Mouse (Mus musculus) liver, embryonic 14.5 days (tissue): Measurements from ENCODE around the gene Kif26b. TPM values are rescaled to one million over a fixed set of nuclear protein-coding genes. Genes with fewer than 3 reads are reported as not detected.

Experiments used
- ATAC-seq: fragments of 200-750 bp; cut with Nextera tagmentation; 2 replicates; pipeline ENCODE4 v1.8.0; 2017; ENCODE audit warnings: moderate number of reproducible peaks, mild to moderate bottlenecking, moderate library complexity; ENCODE audit not compliant: insufficient read depth
- DNase-seq, 3 experiments: peaks; one replicate each; pipeline ENCODE4 v3.0.0-alpha.2; 2012 to 2013; ENCODE audit warnings: low read depth in 3 of 3, low spot score in 3 of 3
- H3K27ac ChIP-seq: fragments of 300-500 bp; sonication (generic); 2 replicates; pipeline ENCODE4 v1.5.1; 2014; ENCODE audit warnings: moderate library complexity, mild to moderate bottlenecking, control low read depth, inconsistent platforms
- H3K27me3 ChIP-seq: fragments of 300-500 bp; sonication (generic); 2 replicates; pipeline ENCODE4 v1.6.1; 2014; ENCODE audit warnings: mild to moderate bottlenecking, low read length, moderate library complexity; ENCODE audit not compliant: control insufficient read depth, insufficient read depth
- H3K36me3 ChIP-seq: fragments of 300-500 bp; sonication (generic); replicated peaks from 2 replicates; pipeline ENCODE4 v1.6.1; 2014; ENCODE audit warnings: low read depth; ENCODE audit not compliant: control insufficient read depth, insufficient read depth
- H3K4me1 ChIP-seq, 2 experiments: fragments of 200-500 bp in 1 of 2; fragments of 300-500 bp in 1 of 2; sonication (generic) in 1 of 2; replicated peaks; 2 replicates each; pipeline ENCODE4 v1.6.1; 2012 to 2014; ENCODE audit warnings: antibody characterized with exemption in 1 of 2, inconsistent platforms in 1 of 2, low read length in 1 of 2; ENCODE audit not compliant: control insufficient read depth in 2 of 2, insufficient read depth in 2 of 2
- H3K4me2 ChIP-seq: fragments of 300-500 bp; sonication (generic); 2 replicates; pipeline ENCODE4 v1.6.1; 2014; ENCODE audit warnings: low read depth, mild to moderate bottlenecking, control low read depth, moderate library complexity
- H3K4me3 ChIP-seq, 2 experiments: fragments of 200-500 bp in 1 of 2; fragments of 300-500 bp in 1 of 2; sonication (generic) in 1 of 2; 2 replicates each; pipeline ENCODE4 v1.5.1; 2012 to 2014; ENCODE audit warnings: low read depth in 2 of 2, low read length in 2 of 2, mild to moderate bottlenecking in 2 of 2, control low read depth in 1 of 2, inconsistent platforms in 1 of 2, moderate library complexity in 1 of 2; ENCODE audit not compliant: insufficient read depth in 1 of 2
- H3K9ac ChIP-seq: fragments of 300-500 bp; sonication (generic); replicated peaks from 2 replicates; pipeline ENCODE4 v1.6.1; 2014; ENCODE audit warnings: mild to moderate bottlenecking, control low read depth, moderate library complexity
- H3K9me3 ChIP-seq: fragments of 300-500 bp; sonication (generic); 2 replicates; pipeline ENCODE4 v1.6.1; 2016; ENCODE audit warnings: low read length, mixed read lengths; ENCODE audit not compliant: control insufficient read depth
- CTCF ChIP-seq: IDR thresholded peaks from 2 replicates; pipeline ENCODE4 v1.5.1; 2016; ENCODE audit warnings: antibody characterized with exemption, low read depth, control low read depth
- EP300 ChIP-seq: IDR thresholded peaks from 2 replicates; pipeline ENCODE4 v1.6.1; 2016; ENCODE audit warnings: antibody characterized with exemption, low read depth
- WGBS: fragments of 180-500 bp; shearing (Covaris S2); extraction: QIAGEN DNeasy Blood & Tissue Kit; methylation state at CpG from one replicate; pipeline ENCODE4 v1.1.7; 2014; ENCODE audit not compliant: insufficient replicate concordance; 5-methylcytosine and 5-hydroxymethylcytosine counted together
- polyA plus RNA-seq, 2 experiments: library from polyadenylated mRNA; depleted of rRNA in 1 of 2; stranded (reverse) in 1 of 2; unstranded in 1 of 2; fragments of >200 nt; fragmentation: Nextera tagmentation in 1 of 2; extraction: Ambion mirVana in 1 of 2; gene quantifications; 2 replicates each; pipeline versions ENCODE4 v1.2.1 to v1.2.3; 2012 to 2014

Kif26b gene
- polyA plus RNA-seq, 2 experiments, result 0.01 to 0.07 TPM

DNA sequence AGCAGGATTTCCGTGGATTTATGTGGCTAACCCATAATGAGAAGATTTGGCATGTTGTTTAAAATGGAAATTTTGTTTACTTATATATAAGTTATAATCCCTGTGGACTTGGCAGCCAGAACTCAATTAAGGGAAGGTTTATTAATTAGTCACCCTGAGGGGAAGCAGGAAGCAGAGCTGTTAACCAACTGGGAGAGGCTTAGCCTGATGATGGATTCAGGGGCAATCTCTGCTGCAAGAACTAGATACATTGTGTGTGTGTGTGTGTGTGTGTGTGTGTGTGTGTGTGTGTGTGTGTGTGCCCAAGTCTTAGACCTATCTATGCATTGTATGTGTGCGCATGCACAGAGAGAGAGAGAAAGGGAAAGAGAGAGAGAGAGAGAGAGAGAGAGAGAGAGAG is 348.0 kb downstream of the Kif26b start:
- H3K9me3 ChIP-seq, result no peaks in the 10 kb centered on the region
- WGBS, result 54% methylated on average over 2 of the region's 2 CpGs
- DNase-seq (no peak), ATAC-seq (no peak)
- no peaks in the 10 kb centered on the region for H3K36me3 ChIP-seq
- no peaks in the 10 kb centered on the region for H3K27me3 ChIP-seq
- H3K4me3 ChIP-seq, result no peak overlapping the region
- H3K27ac ChIP-seq, result no peak overlapping the region
- no peak for TF ChIP-seq CTCF
- no peak for TF ChIP-seq EP300
- H3K4me2 ChIP-seq, result no peak overlapping the region
- H3K4me1 ChIP-seq, result no peaks in the 10 kb centered on the region
- no peak overlapping the region for H3K9ac ChIP-seq

DNA sequence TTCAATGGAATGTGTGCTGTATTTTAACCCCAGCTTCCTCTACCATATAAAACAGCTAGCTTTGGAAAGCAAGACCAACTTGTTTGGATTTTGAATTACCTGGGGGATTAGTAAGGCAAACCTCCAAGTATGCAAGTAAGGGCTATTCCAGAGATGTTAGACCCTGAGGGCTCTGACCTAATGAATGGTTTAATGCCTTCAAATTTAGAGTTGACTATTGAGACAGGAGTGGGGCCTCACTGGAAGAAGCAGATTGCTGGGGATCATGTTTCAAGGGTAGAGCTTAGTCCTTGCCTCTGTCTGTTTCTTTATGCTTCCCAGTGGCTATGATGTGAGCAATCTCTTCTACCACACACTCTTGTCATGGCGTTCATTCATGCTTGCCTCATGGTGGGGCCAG is 349.8 kb downstream of the Kif26b start:
- H3K4me1 ChIP-seq, result no peaks in the 10 kb centered on the region
- no peaks in the 10 kb centered on the region for H3K36me3 ChIP-seq
- TF ChIP-seq CTCF (no peak), EP300 (no peak)
- no peaks in the 10 kb centered on the region for H3K27me3 ChIP-seq
- no peak overlapping the region for H3K4me2 ChIP-seq
- 54% methylated on average over 1 of the region's 1 CpGs for WGBS
- no peak overlapping the region for H3K27ac ChIP-seq
- H3K9me3 ChIP-seq, result no peaks in the 10 kb centered on the region
- ATAC-seq (no peak), DNase-seq (no peak)
- H3K9ac ChIP-seq, result no peak overlapping the region
- no peak overlapping the region for H3K4me3 ChIP-seq

DNA sequence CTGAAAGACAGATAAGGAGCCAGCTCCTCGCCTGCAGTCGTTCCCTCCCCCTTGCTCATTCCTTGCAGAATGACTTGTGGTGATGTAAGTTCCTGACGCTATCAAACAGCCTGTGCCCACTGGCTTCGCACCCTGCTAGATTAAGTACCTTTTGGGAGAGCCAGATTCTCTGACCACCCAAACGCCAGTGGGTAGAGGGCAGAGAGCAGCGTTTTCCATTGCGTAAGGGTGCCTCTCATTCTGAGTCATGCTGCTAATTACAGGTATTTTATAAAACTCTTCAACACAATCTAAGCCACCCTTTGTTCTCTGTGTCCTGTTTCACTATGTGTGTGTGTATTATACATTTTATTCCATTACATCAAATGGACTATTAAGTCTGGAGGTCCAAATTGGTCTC is 352.0 kb downstream of the Kif26b start:
- no peak overlapping the region for H3K27ac ChIP-seq
- no peaks in the 10 kb centered on the region for H3K36me3 ChIP-seq
- ATAC-seq (no peak), DNase-seq (no peak)
- H3K4me2 ChIP-seq, result no peak overlapping the region
- no peaks in the 10 kb centered on the region for H3K9me3 ChIP-seq
- no peaks in the 10 kb centered on the region for H3K4me1 ChIP-seq
- 55% methylated on average over 7 of the region's 7 CpGs for WGBS
- TF ChIP-seq EP300 (no peak), CTCF (no peak)
- H3K9ac ChIP-seq, result no peak overlapping the region
- no peaks in the 10 kb centered on the region for H3K27me3 ChIP-seq
- no peak overlapping the region for H3K4me3 ChIP-seq

DNA sequence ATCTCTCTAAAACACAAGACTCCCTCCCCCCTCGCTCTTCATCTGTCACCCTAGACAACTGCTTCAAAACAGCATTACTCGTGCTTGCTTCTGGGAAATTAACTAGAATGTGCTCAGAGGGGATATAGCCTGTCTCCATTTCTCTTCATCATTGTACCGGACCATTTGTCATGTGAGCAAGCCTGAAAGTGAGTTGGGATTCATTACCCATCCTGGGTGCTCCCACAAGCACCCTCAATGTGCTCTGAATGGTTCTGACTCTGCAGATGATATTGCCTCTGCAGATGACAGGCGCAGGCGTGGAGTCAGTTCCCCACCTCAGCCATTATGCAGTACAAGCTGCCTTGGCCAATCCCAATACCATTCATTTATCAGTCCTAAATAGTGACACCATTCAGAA is 357.7 kb downstream of the Kif26b start:
- DNase-seq (no peak), ATAC-seq (no peak)
- H3K27me3 ChIP-seq, result no peaks in the 10 kb centered on the region
- H3K9me3 ChIP-seq, result no peaks in the 10 kb centered on the region
- H3K4me3 ChIP-seq, result no peak overlapping the region
- H3K4me1 ChIP-seq, result no peaks in the 10 kb centered on the region
- TF ChIP-seq CTCF (no peak), EP300 (no peak)
- no peak overlapping the region for H3K9ac ChIP-seq
- H3K27ac ChIP-seq, result no peak overlapping the region
- H3K4me2 ChIP-seq, result no peak overlapping the region
- 65% methylated on average over 5 of the region's 5 CpGs for WGBS
- no peaks in the 10 kb centered on the region for H3K36me3 ChIP-seq

DNA sequence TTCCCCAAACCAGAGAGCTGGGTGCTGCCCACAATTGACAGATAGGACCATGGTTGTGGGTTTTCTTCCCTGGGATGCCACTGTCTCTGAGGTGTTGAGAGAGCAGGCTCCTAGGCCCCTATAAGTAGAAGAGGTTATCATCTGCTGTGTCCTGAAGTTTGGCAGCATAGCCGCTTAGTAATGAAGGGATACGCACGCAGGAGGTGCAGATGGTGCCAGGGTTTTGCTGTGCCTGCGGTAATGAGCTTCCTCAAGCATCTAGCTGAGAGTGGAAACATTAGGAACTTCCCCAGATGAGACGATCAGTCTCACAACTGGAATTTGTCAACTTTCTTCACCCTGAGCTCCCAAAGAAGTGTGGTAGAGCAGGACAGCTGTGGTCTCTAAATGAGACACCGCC is 363.5 kb downstream of the Kif26b start:
- no peaks in the 10 kb centered on the region for H3K36me3 ChIP-seq
- TF ChIP-seq EP300 (no peak), CTCF (no peak)
- ATAC-seq (no peak), DNase-seq (no peak)
- no peak overlapping the region for H3K4me3 ChIP-seq
- no peak overlapping the region for H3K4me2 ChIP-seq
- H3K27me3 ChIP-seq, result no peaks in the 10 kb centered on the region
- H3K27ac ChIP-seq, result no peak overlapping the region
- H3K4me1 ChIP-seq, result no peaks in the 10 kb centered on the region
- no peaks in the 10 kb centered on the region for H3K9me3 ChIP-seq
- 81% methylated on average over 6 of the region's 6 CpGs for WGBS
- H3K9ac ChIP-seq, result no peak overlapping the region
